Mouse (Mus musculus): ENCODE results near the gene Ifitm7. TPM values are rescaled to one million over a fixed set of nuclear protein-coding genes. Genes with fewer than 3 reads are reported as not detected.

Ifitm7 gene
- polyA plus RNA-seq, 1 experiment from 2014 or later = 0.56 TPM

GRCm38 (mm10) chr16:13962053-13962452 is 24.6 kb downstream of the Ifitm7 start:
- WGBS = 31% methylated on average over 1 of the region's 1 CpGs
- H3K4me1 ChIP-seq = no peaks in the 10 kb centered on the region
- H3K27me3 ChIP-seq (replicated peaks; ENCODE audit: low read depth, poor library complexity, severe bottlenecking) = no peaks in the 10 kb centered on the region
- no peak overlapping the region for H3K4me3 ChIP-seq
- no peak overlapping the region for H3K27ac ChIP-seq (replicated peaks)
- no peaks in the 10 kb centered on the region for H3K36me3 ChIP-seq (replicated peaks)
- H3K9me3 ChIP-seq = no peaks in the 10 kb centered on the region
- no peak for DNase-seq (ENCODE audit: low spot score)

- H3K36me3 ChIP-seq (replicated peaks) = no peaks in the 10 kb centered on the region
- H3K9me3 ChIP-seq = no peaks in the 10 kb centered on the region
- H3K4me1 ChIP-seq = no peaks in the 10 kb centered on the region
- H3K4me3 ChIP-seq = no peak overlapping the region
- no peaks in the 10 kb centered on the region for H3K27me3 ChIP-seq (replicated peaks; ENCODE audit: low read depth, poor library complexity, severe bottlenecking)
- no peak for DNase-seq (ENCODE audit: low spot score)
- WGBS = 69% methylated on average over 3 of the region's 3 CpGs
- no peak overlapping the region for H3K27ac ChIP-seq (replicated peaks)
Observed at GRCm38 (mm10) chr16:13951245-13951644, 35.4 kb downstream of the Ifitm7 start.

GRCm38 (mm10) chr16:13946306-13946705 is 40.4 kb downstream of the Ifitm7 start:
- Histone ChIP-seq H3K36me3 (replicated peaks) (no peaks in the 10 kb centered on the region), H3K4me3 (no peak overlapping the region), H3K9me3 (no peaks in the 10 kb centered on the region), H3K27ac (replicated peaks) (no peak overlapping the region), H3K27me3 (replicated peaks; ENCODE audit: low read depth, poor library complexity, severe bottlenecking) (peaks cover 14% of the 10 kb centered on the region), H3K4me1 (peaks cover 3% of the 10 kb centered on the region)
- DNase-seq (ENCODE audit: low spot score) = no peak
- 98% methylated on average over 1 of the region's 1 CpGs for WGBS

GRCm38 (mm10) chr16:13945153-13945552 is 41.5 kb downstream of the Ifitm7 start:
- WGBS = 67% methylated on average over 4 of the region's 4 CpGs
- Histone ChIP-seq H3K27ac (replicated peaks) (no peak overlapping the region), H3K9me3 (no peaks in the 10 kb centered on the region), H3K4me1 (peaks cover 15% of the 10 kb centered on the region), H3K27me3 (replicated peaks; ENCODE audit: low read depth, poor library complexity, severe bottlenecking) (peaks cover 22% of the 10 kb centered on the region), H3K4me3 (no peak overlapping the region), H3K36me3 (replicated peaks) (no peaks in the 10 kb centered on the region)
- DNase-seq (ENCODE audit: low spot score) = no peak

GRCm38 (mm10) chr16:13944752-13945151 is 41.9 kb downstream of the Ifitm7 start:
- DNase-seq (ENCODE audit: low spot score) = no peak
- Histone ChIP-seq H3K36me3 (replicated peaks) (no peaks in the 10 kb centered on the region), H3K4me1 (peaks cover 16% of the 10 kb centered on the region), H3K27ac (replicated peaks) (no peak overlapping the region), H3K4me3 (no peak overlapping the region), H3K27me3 (replicated peaks; ENCODE audit: low read depth, poor library complexity, severe bottlenecking) (peaks cover 22% of the 10 kb centered on the region), H3K9me3 (no peaks in the 10 kb centered on the region)
- 83% methylated on average over 5 of the region's 5 CpGs for WGBS

GRCm38 (mm10) chr16:13944178-13944577 is 42.5 kb downstream of the Ifitm7 start:
- Histone ChIP-seq H3K4me1 (peaks cover 16% of the 10 kb centered on the region), H3K4me3 (no peak overlapping the region), H3K36me3 (replicated peaks) (no peaks in the 10 kb centered on the region), H3K27me3 (replicated peaks; ENCODE audit: low read depth, poor library complexity, severe bottlenecking) (peaks cover 22% of the 10 kb centered on the region), H3K9me3 (no peaks in the 10 kb centered on the region), H3K27ac (replicated peaks) (no peak overlapping the region)
- WGBS = 61% methylated on average over 4 of the region's 4 CpGs
- DNase-seq (ENCODE audit: low spot score) = no peak

GRCm38 (mm10) chr16:13940847-13941395 is 45.8 kb downstream of the Ifitm7 start:
- no peak for DNase-seq (ENCODE audit: low spot score)
- 1% methylated on average over 34 of the region's 34 CpGs for WGBS
- peaks cover 16% of the 10 kb centered on the region for H3K4me1 ChIP-seq
- H3K27me3 ChIP-seq (replicated peaks; ENCODE audit: low read depth, poor library complexity, severe bottlenecking) = peaks cover 22% of the 10 kb centered on the region
- H3K36me3 ChIP-seq (replicated peaks) = no peaks in the 10 kb centered on the region
- no peaks in the 10 kb centered on the region for H3K9me3 ChIP-seq
- H3K27ac ChIP-seq (replicated peaks) = peak overlapping the region; percentile 48; the same call in 1 of the 2 replicates
- H3K4me3 ChIP-seq = peak overlapping the region; percentile 70

- peaks cover 22% of the 10 kb centered on the region for H3K27me3 ChIP-seq (replicated peaks; ENCODE audit: low read depth, poor library complexity, severe bottlenecking)
- peak overlapping the region; percentile 48; the same call in 1 of the 2 replicates for H3K27ac ChIP-seq (replicated peaks)
- peak; percentile 79 for DNase-seq (ENCODE audit: low spot score)
- WGBS = 4% methylated on average over 28 of the region's 28 CpGs
- no peaks in the 10 kb centered on the region for H3K9me3 ChIP-seq
- peak overlapping the region; percentile 70 for H3K4me3 ChIP-seq
- peaks cover 16% of the 10 kb centered on the region for H3K4me1 ChIP-seq
- no peaks in the 10 kb centered on the region for H3K36me3 ChIP-seq (replicated peaks)
Observed at GRCm38 (mm10) chr16:13940139-13940846, 46.4 kb downstream of the Ifitm7 start.

Other genes with a start within 250 kb of the Ifitm7 start
- gene Rrn3, start 206.2 kb downstream of the Ifitm7 start, polyA plus RNA-seq (2016; fragmentation: Nextera tagmentation; extraction: Ambion mirVana) = 99.0 and 99.1 TPM in 2 replicates
- 128 and 149 TPM in 2 replicates for gene Ntan1, start 168.0 kb downstream of the Ifitm7 start, polyA plus RNA-seq (2016; fragmentation: Nextera tagmentation; extraction: Ambion mirVana)
- gene Pdxdc1, start 83.8 kb downstream of the Ifitm7 start, polyA plus RNA-seq (2016; fragmentation: Nextera tagmentation; extraction: Ambion mirVana) = 72.2 and 74.8 TPM in 2 replicates
- gene Mpv17l, start 83.7 kb downstream of the Ifitm7 start, polyA plus RNA-seq (2016; fragmentation: Nextera tagmentation; extraction: Ambion mirVana) = 2.6 and 3.4 TPM in 2 replicates
- gene 2900011O08Rik, start 284 bp downstream of the Ifitm7 start, polyA plus RNA-seq (2016; fragmentation: Nextera tagmentation; extraction: Ambion mirVana) = 7.0 and 7.2 TPM in 2 replicates
- 182 and 197 TPM in 2 replicates for gene Nde1, start 176.4 kb upstream of the Ifitm7 start, polyA plus RNA-seq (2016; fragmentation: Nextera tagmentation; extraction: Ambion mirVana)
- gene Marf1, start 176.5 kb upstream of the Ifitm7 start, polyA plus RNA-seq (2016; fragmentation: Nextera tagmentation; extraction: Ambion mirVana) = 17.1 and 17.3 TPM in 2 replicates

Data from embryonic facial prominence, embryonic 10.5 days (tissue).